ENCODE assay signal across 9 mouse cellular contexts in genomic region chr2:77061871-77062270, GRCm38 (mm10).
DNase-seq lines count a peak whose midpoint lies in the region; ATAC-seq and TF ChIP-seq lines count a peak whose summit lies in the region.
"Had no signal": no experiment of that assay in that cellular context is flagged by ENCODE, and none has a peak within 500 bp of the region (broad histone marks: within the 10 kb centered on the region; RNA-seq: fewer than 3 reads in every experiment).

No protein-coding gene starts in this region.

- H3K9me3 ChIP-seq in embryonic facial prominence, embryonic 11.5 days (replicated peaks; ENCODE audit: control insufficient read depth, low read length), result no peaks in the 10 kb centered on the region
- H3K9me3 ChIP-seq in embryonic facial prominence, embryonic 10.5 days, result no peaks in the 10 kb centered on the region
- H3K9me3 ChIP-seq in liver, embryonic 14.5 days (ENCODE audit: control insufficient read depth, low read length), result no peaks in the 10 kb centered on the region
- no peaks in the 10 kb centered on the region for H3K9me3 ChIP-seq in neural tube, embryonic 15.5 days (replicated peaks)

- H3K4me1 ChIP-seq in embryonic facial prominence, embryonic 11.5 days (ENCODE audit: control insufficient read depth, insufficient read depth, low read length), result no peaks in the 10 kb centered on the region
- peaks cover 14% of the 10 kb centered on the region for H3K4me1 ChIP-seq in embryonic facial prominence, embryonic 10.5 days
- no peaks in the 10 kb centered on the region for H3K4me1 ChIP-seq in liver, embryonic 14.5 days (replicated peaks; ENCODE audit: control insufficient read depth in 2 of 2, insufficient read depth in 2 of 2, low read length in 1 of 2)
- peaks cover 4% of the 10 kb centered on the region; the same call in 1 of the 2 replicates for H3K4me1 ChIP-seq in neural tube, embryonic 15.5 days
- H3K4me1 ChIP-seq: megakaryocyte, embryonic 14.5 days had no signal

- H3K9ac ChIP-seq in embryonic facial prominence, embryonic 11.5 days (replicated peaks; ENCODE audit: low read length), result no peak overlapping the region
- no peak overlapping the region for H3K9ac ChIP-seq in liver, embryonic 14.5 days (replicated peaks)
- H3K9ac ChIP-seq in neural tube, embryonic 15.5 days (replicated peaks), result no peak overlapping the region

- H3K36me3 ChIP-seq in embryonic facial prominence, embryonic 11.5 days (replicated peaks; ENCODE audit: control insufficient read depth, insufficient read depth, low read depth, low read length), result no peaks in the 10 kb centered on the region
- H3K36me3 ChIP-seq in embryonic facial prominence, embryonic 10.5 days (replicated peaks), result no peaks in the 10 kb centered on the region
- H3K36me3 ChIP-seq in liver, embryonic 14.5 days (replicated peaks; ENCODE audit: control insufficient read depth, insufficient read depth, low read depth), result no peaks in the 10 kb centered on the region
- no peaks in the 10 kb centered on the region for H3K36me3 ChIP-seq in neural tube, embryonic 15.5 days

- TF ChIP-seq CTCF in liver, embryonic 14.5 days (IDR thresholded peaks at IDR 0.05; ENCODE audit: low read depth), result peak; percentile 41; the same call in 1 of the 2 replicates

- H3K4me3 ChIP-seq in embryonic facial prominence, embryonic 11.5 days (ENCODE audit: low read depth, low read length), result no peak overlapping the region
- no peak overlapping the region for H3K4me3 ChIP-seq in embryonic facial prominence, embryonic 10.5 days
- no peak overlapping the region for H3K4me3 ChIP-seq in liver, embryonic 14.5 days (ENCODE audit: insufficient read depth in 1 of 2, low read depth in 2 of 2, low read length in 2 of 2)
- H3K4me3 ChIP-seq in neural tube, embryonic 15.5 days (replicated peaks), result no peak overlapping the region

- H3K27ac ChIP-seq in embryonic facial prominence, embryonic 11.5 days (replicated peaks; ENCODE audit: low read depth, low read length), result no peak overlapping the region
- no peak overlapping the region for H3K27ac ChIP-seq in embryonic facial prominence, embryonic 10.5 days (replicated peaks)
- H3K27ac ChIP-seq in liver, embryonic 14.5 days, result no peak overlapping the region
- no peak overlapping the region for H3K27ac ChIP-seq in neural tube, embryonic 15.5 days (replicated peaks)

- TF ChIP-seq EP300 in liver, embryonic 14.5 days (IDR thresholded peaks at IDR 0.05; ENCODE audit: low read depth), result no peak

- no peak for ATAC-seq in embryonic facial prominence, embryonic 11.5 days (replicated peaks; ENCODE audit: insufficient number of reproducible peaks, low FRiP score, low TSS enrichment, low read depth)
- ATAC-seq in liver, embryonic 14.5 days (ENCODE audit: insufficient read depth), result no peak
- peak; percentile 59; the same call in 1 of the 2 replicates for ATAC-seq in neural tube, embryonic 15.5 days (ENCODE audit: low FRiP score)
- no peak for ATAC-seq in erythroid progenitor cell, adult 5-6 weeks (replicated peaks; ENCODE audit: low FRiP score, poor library complexity, severe bottlenecking)

- WGBS in embryonic facial prominence, embryonic 11.5 days, result 50% methylated on average over 3 of the region's 3 CpGs
- WGBS in embryonic facial prominence, embryonic 10.5 days, result 51% methylated on average over 3 of the region's 3 CpGs
- WGBS in liver, embryonic 14.5 days (ENCODE audit: insufficient replicate concordance), result 31% methylated on average over 3 of the region's 3 CpGs
- 35% methylated on average over 3 of the region's 3 CpGs for WGBS in neural tube, embryonic 15.5 days

- H3K4me2 ChIP-seq in embryonic facial prominence, embryonic 11.5 days (ENCODE audit: low read depth, low read length), result no peak overlapping the region
- no peak overlapping the region for H3K4me2 ChIP-seq in liver, embryonic 14.5 days (ENCODE audit: low read depth)
- no peak overlapping the region for H3K4me2 ChIP-seq in neural tube, embryonic 15.5 days

- H3K27me3 ChIP-seq in embryonic facial prominence, embryonic 11.5 days (ENCODE audit: control insufficient read depth, insufficient read depth, low read length), result no peaks in the 10 kb centered on the region
- H3K27me3 ChIP-seq in embryonic facial prominence, embryonic 10.5 days (replicated peaks; ENCODE audit: low read depth, poor library complexity, severe bottlenecking), result no peaks in the 10 kb centered on the region
- no peaks in the 10 kb centered on the region for H3K27me3 ChIP-seq in liver, embryonic 14.5 days (ENCODE audit: control insufficient read depth, insufficient read depth, low read length)
- H3K27me3 ChIP-seq in neural tube, embryonic 15.5 days (replicated peaks), result no peaks in the 10 kb centered on the region
- H3K27me3 ChIP-seq: megakaryocyte, embryonic 14.5 days had no signal

- DNase-seq in embryonic facial prominence, embryonic 11.5 days (ENCODE audit: low spot score), result peak; percentile 75
- DNase-seq in embryonic facial prominence, embryonic 10.5 days (ENCODE audit: low spot score), result no peak
- peak; percentile 3 to 17 (median 4) for DNase-seq in liver, embryonic 14.5 days (ENCODE audit: low read depth in 3 of 3, low spot score in 3 of 3)
- no peak for DNase-seq in liver
- DNase-seq in c-Kit-positive CD71-negative TER-119-negative erythroid progenitor cells, embryonic 14.5 days (ENCODE audit: low read depth), result peak; percentile 24
- peak; percentile 13 to 81 for DNase-seq in layer of hippocampus, adult 18-20 months (ENCODE audit: low spot score in 2 of 2)

Comparison
In these comparisons a context has a peak if more than half of its experiments do, and no peak if none do; other contexts are left out.
1. DNase-seq: peak in embryonic facial prominence, embryonic 11.5 days (single experiment), liver, embryonic 14.5 days (3 of 3), c-Kit-positive CD71-negative TER-119-negative erythroid progenitor cells, embryonic 14.5 days (single experiment) and layer of hippocampus, adult 18-20 months (2 of 2); none in embryonic facial prominence, embryonic 10.5 days (single experiment) and liver (single experiment).